Mouse (Mus musculus): ENCODE measurements around the gene Yipf3. TPM values are rescaled to one million over a fixed set of nuclear protein-coding genes. Genes with fewer than 3 reads are reported as not detected.

Gene Yipf3
- total and polyA plus RNA-seq, 3 experiments, result 15.8 to 52.6 (median 32.5) TPM

DNA sequence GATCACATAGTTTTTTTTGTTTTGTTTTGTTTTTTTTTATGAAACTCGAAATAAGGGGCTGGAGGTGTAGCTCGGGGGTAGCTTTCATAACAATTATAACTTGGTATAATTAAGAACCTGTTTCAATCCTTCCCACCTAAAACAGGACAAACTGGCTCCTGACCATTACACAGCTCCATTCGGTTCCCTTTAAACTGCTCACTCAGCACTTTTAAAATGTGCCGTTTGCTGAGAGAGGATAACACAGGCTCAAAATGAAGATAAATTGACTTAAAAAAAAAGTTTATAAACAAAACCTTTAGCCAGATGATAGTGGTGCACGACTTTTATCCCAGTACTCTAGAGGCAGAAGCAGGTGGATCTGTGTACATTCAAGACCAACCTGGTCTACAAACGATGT is 37.5 kb downstream of the Yipf3 start:
- Histone ChIP-seq H3K4me3 (replicated peaks in 1 of 3; ENCODE audit: low read depth in 2 of 3, low read length in 2 of 3, poor library complexity in 1 of 3) (no peak overlapping the region), H3K4me2 (ENCODE audit: insufficient read depth, low read depth, poor library complexity, severe bottlenecking) (no peak overlapping the region), H3K9me3 (replicated peaks; ENCODE audit: low read length) (no peaks in the 10 kb centered on the region), H3K36me3 (replicated peaks in 1 of 2; ENCODE audit: control insufficient read depth in 1 of 2, insufficient read depth in 1 of 2, low read length in 1 of 2) (peaks cover 2 to 8% of the 10 kb centered on the region in 2 experiments), H3K27ac (ENCODE audit: insufficient read depth, low read depth) (no peak overlapping the region), H3K27me3 (replicated peaks) (peaks cover 3% of the 10 kb centered on the region), H3K4me1 (ENCODE audit: control insufficient read depth in 1 of 2, insufficient read depth in 2 of 2) (peaks cover 7 to 16% of the 10 kb centered on the region in 2 experiments), H3K9ac (ENCODE audit: insufficient read depth, low read depth) (no peak overlapping the region), H3K79me2 (replicated peaks; ENCODE audit: control insufficient read depth, extremely low read depth, insufficient read depth, poor library complexity, severe bottlenecking) (peaks cover 20% of the 10 kb centered on the region)
- DNase-seq (ENCODE audit: extremely low read depth), result no peak
- in situ Hi-C loops (cut with MboI; ENCODE audit: low pct_ligation_motif_present, low pct_unique_long_range_greater_than_20kb, low sequenced_read_pairs) (no loop called here), dilution Hi-C loops (cut with MboI; ENCODE audit: extremely low pct_ligation_motif_present, extremely low pct_unique_long_range_greater_than_20kb, low sequenced_read_pairs) (no loop called here)
- TF ChIP-seq MAFK (IDR thresholded peaks at IDR 0.05; ENCODE audit: insufficient replicate concordance, low read length) (peak; percentile 91), MEF2A (IDR thresholded peaks at IDR 0.05; ENCODE audit: borderline replicate concordance, low read depth, low read length) (no peak)

DNA sequence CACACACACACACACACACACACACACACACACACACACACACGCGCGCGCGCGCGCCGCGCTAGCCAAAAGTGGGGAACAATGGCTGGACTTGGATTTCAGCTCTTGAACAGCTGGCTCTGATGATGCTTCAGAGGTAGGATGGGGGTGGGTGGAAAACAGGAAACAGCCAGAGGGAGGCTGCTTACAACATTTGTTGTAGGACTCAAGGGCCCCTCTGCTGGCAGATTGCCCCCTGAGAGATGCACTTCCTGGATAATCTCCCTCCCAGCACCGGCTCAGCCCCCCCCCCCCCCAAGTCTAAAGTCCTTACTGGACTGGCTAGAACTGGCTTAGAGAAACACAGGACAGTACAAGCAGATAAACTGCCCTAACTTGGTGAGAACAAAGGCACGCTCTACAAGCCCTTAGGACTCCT is 39.8 kb downstream of the Yipf3 start:
- dilution Hi-C loops (cut with MboI; ENCODE audit: extremely low pct_ligation_motif_present, extremely low pct_unique_long_range_greater_than_20kb, low sequenced_read_pairs) (no loop called here), in situ Hi-C loops (cut with MboI; ENCODE audit: low pct_ligation_motif_present, low pct_unique_long_range_greater_than_20kb, low sequenced_read_pairs) (no loop called here)
- Histone ChIP-seq H3K4me1 (ENCODE audit: control insufficient read depth in 1 of 2, insufficient read depth in 2 of 2) (peaks cover 7% of the 10 kb centered on the region in 2 experiments), H3K79me2 (replicated peaks; ENCODE audit: control insufficient read depth, extremely low read depth, insufficient read depth, poor library complexity, severe bottlenecking) (no peaks in the 10 kb centered on the region), H3K9ac (ENCODE audit: insufficient read depth, low read depth) (no peak overlapping the region), H3K36me3 (replicated peaks in 1 of 2; ENCODE audit: control insufficient read depth in 1 of 2, insufficient read depth in 1 of 2, low read length in 1 of 2) (no peaks in the 10 kb centered on the region), H3K9me3 (replicated peaks; ENCODE audit: low read length) (no peaks in the 10 kb centered on the region), H3K4me2 (ENCODE audit: insufficient read depth, low read depth, poor library complexity, severe bottlenecking) (no peak overlapping the region), H3K27me3 (replicated peaks) (peaks cover 15% of the 10 kb centered on the region), H3K4me3 (replicated peaks in 1 of 3; ENCODE audit: low read depth in 2 of 3, low read length in 2 of 3, poor library complexity in 1 of 3) (no peak overlapping the region), H3K27ac (ENCODE audit: insufficient read depth, low read depth) (no peak overlapping the region)
- DNase-seq (ENCODE audit: extremely low read depth), result no peak
- TF ChIP-seq MEF2A (IDR thresholded peaks at IDR 0.05; ENCODE audit: borderline replicate concordance, low read depth, low read length) (no peak), NRF1 (IDR thresholded peaks at IDR 0.05; ENCODE audit: low read depth, low read length) (no peak), JUN (IDR thresholded peaks at IDR 0.05; ENCODE audit: insufficient read depth, low read depth, low read length) (no peak)

DNA sequence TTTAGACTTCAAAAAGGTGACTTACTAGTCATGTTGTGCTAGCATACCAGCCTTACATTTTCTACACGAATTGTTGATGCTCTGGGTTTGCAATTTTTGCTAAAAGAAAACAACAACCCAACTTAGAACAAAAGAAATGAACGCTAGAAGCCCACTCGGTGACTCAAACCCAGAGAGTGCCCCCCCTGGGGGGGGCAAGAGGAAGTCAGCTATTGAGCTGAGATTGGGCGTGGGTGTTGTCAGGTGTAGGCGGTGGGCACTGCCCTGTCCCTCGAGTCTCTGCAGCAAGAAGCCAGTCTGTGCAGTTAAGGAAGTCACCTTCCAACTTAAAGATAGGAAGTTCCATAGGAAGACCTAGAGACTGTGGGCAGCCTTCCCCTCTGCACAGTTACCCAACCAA is 48.7 kb downstream of the Yipf3 start:
- Histone ChIP-seq H3K9me3 (replicated peaks; ENCODE audit: low read length) (peaks cover 1% of the 10 kb centered on the region), H3K36me3 (replicated peaks in 1 of 2; ENCODE audit: control insufficient read depth in 1 of 2, insufficient read depth in 1 of 2, low read length in 1 of 2) (no peaks in the 10 kb centered on the region), H3K4me2 (ENCODE audit: insufficient read depth, low read depth, poor library complexity, severe bottlenecking) (0 out of 2 replicates have a peak overlapping the region, but pooled peaks have one; percentile 2), H3K79me2 (replicated peaks; ENCODE audit: control insufficient read depth, extremely low read depth, insufficient read depth, poor library complexity, severe bottlenecking) (no peaks in the 10 kb centered on the region), H3K4me1 (ENCODE audit: control insufficient read depth in 1 of 2, insufficient read depth in 2 of 2) (peaks cover 8 to 10% of the 10 kb centered on the region in 2 experiments), H3K4me3 (replicated peaks in 1 of 3; ENCODE audit: low read depth in 2 of 3, low read length in 2 of 3, poor library complexity in 1 of 3) (no peak overlapping the region), H3K27ac (ENCODE audit: insufficient read depth, low read depth) (no peak overlapping the region), H3K27me3 (replicated peaks) (peaks cover 59% of the 10 kb centered on the region), H3K9ac (ENCODE audit: insufficient read depth, low read depth) (no peak overlapping the region)
- no peak for DNase-seq (ENCODE audit: extremely low read depth)
- TF ChIP-seq IRF4 (IDR thresholded peaks at IDR 0.05; ENCODE audit: low read depth, low read length) (peak; percentile 69), JUND (conservative IDR thresholded peaks at IDR 0.05; ENCODE audit: low read depth, low read length) (0 out of 2 replicates have a peak, but pooled peaks have one; percentile 35), CHD2 (IDR thresholded peaks at IDR 0.05; ENCODE audit: low read length) (no peak)
- in situ Hi-C loops (cut with MboI; ENCODE audit: low pct_ligation_motif_present, low pct_unique_long_range_greater_than_20kb, low sequenced_read_pairs) (no loop called here), dilution Hi-C loops (cut with MboI; ENCODE audit: extremely low pct_ligation_motif_present, extremely low pct_unique_long_range_greater_than_20kb, low sequenced_read_pairs) (no loop called here)
